Mouse (Mus musculus) B cell, adult 2 months (primary cell): ENCODE measurements around the gene Klf9.

Experiments
- DNase-seq, 2 experiments: peaks; one replicate each; pipeline ENCODE4 v3.0.0; 2022

Klf9 gene

GRCm38 (mm10) chr19:23140689-23141317 is at the start of gene Klf9:
Gene Klf9 (plus strand): TSS chr19:23141226.
- DNase-seq = peak; percentile 91 to 92

- no peak for DNase-seq
Observed at GRCm38 (mm10) chr19:23091586-23091985, 49.4 kb upstream of the Klf9 start.

- DNase-seq = no peak
Observed at GRCm38 (mm10) chr19:23093548-23093947, 47.5 kb upstream of the Klf9 start.

GRCm38 (mm10) chr19:23094906-23095305 is 46.1 kb upstream of the Klf9 start:
- no peak for DNase-seq

GRCm38 (mm10) chr19:23106859-23107258 is 34.2 kb upstream of the Klf9 start:
- no peak for DNase-seq

GRCm38 (mm10) chr19:23107335-23107734 is 33.7 kb upstream of the Klf9 start:
- DNase-seq = no peak

- DNase-seq = no peak
Observed at GRCm38 (mm10) chr19:23121875-23122274, 19.2 kb upstream of the Klf9 start.

- no peak for DNase-seq
Observed at GRCm38 (mm10) chr19:23124023-23124550, 16.9 kb upstream of the Klf9 start.

GRCm38 (mm10) chr19:23125227-23126150 is 15.5 kb upstream of the Klf9 start:
- DNase-seq = no peak

- DNase-seq = no peak
Observed at GRCm38 (mm10) chr19:23129908-23130307, 11.1 kb upstream of the Klf9 start.

- no peak for DNase-seq
Observed at GRCm38 (mm10) chr19:23132106-23132635, 8.9 kb upstream of the Klf9 start.

GRCm38 (mm10) chr19:23132720-23133426 is 8.2 kb upstream of the Klf9 start:
- no peak for DNase-seq

GRCm38 (mm10) chr19:23133427-23134094 is 7.5 kb upstream of the Klf9 start:
- no peak for DNase-seq

GRCm38 (mm10) chr19:23134095-23134440 is 7.0 kb upstream of the Klf9 start:
- peak; percentile 20 to 31 for DNase-seq

GRCm38 (mm10) chr19:23134441-23135301 is 6.4 kb upstream of the Klf9 start:
- peak; percentile 59 to 63 for DNase-seq

- peak; percentile 73 to 77 for DNase-seq
Observed at GRCm38 (mm10) chr19:23135349-23136201, 5.5 kb upstream of the Klf9 start.

GRCm38 (mm10) chr19:23136202-23136850 is 4.7 kb upstream of the Klf9 start:
- no peak for DNase-seq

- no peak for DNase-seq
Observed at GRCm38 (mm10) chr19:23137295-23137694, 3.7 kb upstream of the Klf9 start.

GRCm38 (mm10) chr19:23139756-23140470 is 1.1 kb upstream of the Klf9 start:
- peak in 1 of 2 experiments; percentile 42 for DNase-seq
